Mouse (Mus musculus) kidney, postnatal 0 days (tissue): ENCODE measurements around the gene Prkar1a. TPM values are rescaled to one million over a fixed set of nuclear protein-coding genes. Genes with fewer than 3 reads are reported as not detected.
A peak's percentile ranks its signal among the peaks of the same experiment; 100 is the strongest.

Source experiments
- ATAC-seq: fragments of 200-750 bp; cut with Nextera tagmentation; replicated peaks from 2 replicates; pipeline ENCODE4 v1.8.0; 2017; ENCODE audit warnings: low read depth, moderate number of reproducible peaks, moderate TSS enrichment, moderate library complexity; ENCODE audit not compliant: low FRiP score
- DNase-seq: peaks from one replicate; pipeline ENCODE4 v3.0.0-alpha.2; 2016; ENCODE audit warnings: low spot score
- H3K27ac ChIP-seq: fragments of 300-500 bp; sonication (generic); 2 replicates; pipeline ENCODE4 v1.5.1; 2014; ENCODE audit warnings: mild to moderate bottlenecking
- H3K27me3 ChIP-seq: fragments of 300-500 bp; sonication (generic); 2 replicates; pipeline ENCODE4 v1.6.1; 2014; ENCODE audit warnings: low read length, mixed read lengths; ENCODE audit not compliant: insufficient read depth
- H3K36me3 ChIP-seq: fragments of 300-500 bp; sonication (generic); 2 replicates; pipeline ENCODE4 v1.6.1; 2014; ENCODE audit warnings: low read length, mixed read lengths; ENCODE audit not compliant: insufficient read depth
- H3K4me1 ChIP-seq: fragments of 300-500 bp; sonication (generic); replicated peaks from 2 replicates; pipeline ENCODE4 v1.6.1; 2014; ENCODE audit warnings: antibody characterized with exemption, low read length, mixed read lengths; ENCODE audit not compliant: insufficient read depth
- H3K4me2 ChIP-seq: fragments of 300-500 bp; sonication (generic); 2 replicates; pipeline ENCODE4 v1.6.1; 2014; ENCODE audit warnings: mild to moderate bottlenecking, low read length, moderate library complexity, mixed read lengths
- H3K4me3 ChIP-seq: fragments of 300-500 bp; sonication (generic); replicated peaks from 2 replicates; pipeline ENCODE4 v1.5.1; 2014; ENCODE audit warnings: low read depth, low read length
- H3K9ac ChIP-seq: fragments of 300-500 bp; sonication (generic); 2 replicates; pipeline ENCODE4 v1.6.1; 2014; ENCODE audit warnings: low read depth, low read length
- H3K9me3 ChIP-seq: fragments of 300-500 bp; sonication (generic); replicated peaks from 2 replicates; pipeline ENCODE4 v1.6.1; 2016; ENCODE audit warnings: low read length, inconsistent platforms, mixed read lengths
- CTCF ChIP-seq: IDR thresholded peaks from 2 replicates; pipeline ENCODE4 v1.5.1; 2016; ENCODE audit warnings: antibody characterized with exemption, low read depth, mild to moderate bottlenecking, moderate library complexity
- WGBS: fragments of 180-500 bp; shearing (Covaris S2); extraction: QIAGEN DNeasy Blood & Tissue Kit; methylation state at CpG from one replicate; pipeline ENCODE4 v1.1.7; 2014; 5-methylcytosine and 5-hydroxymethylcytosine counted together
- polyA plus RNA-seq: library from polyadenylated mRNA; unstranded; fragments of >200 nt; fragmentation: Nextera tagmentation; extraction: Ambion mirVana; gene quantifications from 2 replicates; pipeline ENCODE4 v1.2.1, GENCODE M21; 2015

Gene Prkar1a
- polyA plus RNA-seq, 1 experiment from 2014 or later = 340 TPM

DNA sequence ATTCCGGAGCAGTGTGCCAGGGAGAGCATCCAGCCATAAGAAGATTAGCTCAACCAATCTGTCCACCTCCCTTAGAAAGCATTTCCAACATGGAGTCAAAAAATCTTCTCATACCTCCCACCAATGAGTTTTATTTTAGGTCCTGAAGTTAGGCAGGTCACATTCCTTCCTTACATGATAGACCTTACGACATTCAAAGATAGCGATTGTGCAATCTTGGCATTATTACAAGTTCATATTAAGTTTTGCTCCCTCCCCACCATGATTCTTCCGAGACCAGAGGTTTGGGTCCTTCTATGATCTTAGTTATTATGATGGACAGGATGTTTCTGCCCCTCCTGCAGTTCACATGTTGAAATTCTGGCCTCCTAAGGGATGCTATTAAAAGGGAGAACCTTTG lies 40.3 kb downstream of the Prkar1a start:
- no peak for TF ChIP-seq CTCF
- Histone ChIP-seq H3K36me3 (no peaks in the 10 kb centered on the region), H3K4me3 (no peak overlapping the region), H3K9me3 (no peaks in the 10 kb centered on the region), H3K27me3 (no peaks in the 10 kb centered on the region), H3K4me1 (no peaks in the 10 kb centered on the region), H3K9ac (no peak overlapping the region), H3K27ac (no peak overlapping the region), H3K4me2 (no peak overlapping the region)
- WGBS = 84% methylated on average over 4 of the region's 4 CpGs
- ATAC-seq = no peak
- no peak for DNase-seq

GRCm38 (mm10) chr11:109692737-109693136 lies 43.5 kb downstream of the Prkar1a start:
- 4% methylated on average over 3 of the region's 3 CpGs for WGBS
- DNase-seq (peak; percentile 42), ATAC-seq (no peak)
- no peak overlapping the region for H3K27ac ChIP-seq
- no peak overlapping the region for H3K4me3 ChIP-seq
- H3K9me3 ChIP-seq = no peaks in the 10 kb centered on the region
- H3K27me3 ChIP-seq = no peaks in the 10 kb centered on the region
- no peak overlapping the region for H3K4me2 ChIP-seq
- no peaks in the 10 kb centered on the region for H3K36me3 ChIP-seq
- TF ChIP-seq CTCF = no peak
- H3K9ac ChIP-seq = no peak overlapping the region
- no peaks in the 10 kb centered on the region for H3K4me1 ChIP-seq

GRCm38 (mm10) chr11:109696519-109696918 lies 47.3 kb downstream of the Prkar1a start:
- Histone ChIP-seq H3K4me3 (no peak overlapping the region), H3K4me2 (no peak overlapping the region), H3K9ac (no peak overlapping the region), H3K9me3 (no peaks in the 10 kb centered on the region), H3K36me3 (no peaks in the 10 kb centered on the region), H3K4me1 (no peaks in the 10 kb centered on the region), H3K27ac (no peak overlapping the region), H3K27me3 (no peaks in the 10 kb centered on the region)
- no peak for TF ChIP-seq CTCF
- DNase-seq = no peak
- ATAC-seq = no peak
- WGBS = 83% methylated on average over 4 of the region's 4 CpGs

GRCm38 (mm10) chr11:109697089-109697643 lies 48.0 kb downstream of the Prkar1a start:
- WGBS = 90% methylated on average over 5 of the region's 5 CpGs
- ATAC-seq (no peak), DNase-seq (no peak)
- Histone ChIP-seq H3K9me3 (no peaks in the 10 kb centered on the region), H3K4me2 (no peak overlapping the region), H3K27ac (no peak overlapping the region), H3K4me1 (0 out of 2 replicates have a peak, but pooled peaks cover 3% of the 10 kb centered on the region), H3K27me3 (no peaks in the 10 kb centered on the region), H3K36me3 (no peaks in the 10 kb centered on the region), H3K9ac (no peak overlapping the region), H3K4me3 (no peak overlapping the region)
- TF ChIP-seq CTCF = no peak

- no peak overlapping the region for H3K27ac ChIP-seq
- H3K4me3 ChIP-seq = no peak overlapping the region
- H3K9me3 ChIP-seq = no peaks in the 10 kb centered on the region
- TF ChIP-seq CTCF = no peak
- H3K9ac ChIP-seq = no peak overlapping the region
- no peak for DNase-seq
- 83% methylated on average over 10 of the region's 10 CpGs for WGBS
- 0 out of 2 replicates have a peak, but pooled peaks cover 6% of the 10 kb centered on the region for H3K4me1 ChIP-seq
- H3K27me3 ChIP-seq = no peaks in the 10 kb centered on the region
- H3K4me2 ChIP-seq = no peak overlapping the region
- no peaks in the 10 kb centered on the region for H3K36me3 ChIP-seq
- ATAC-seq = no peak
Measured at GRCm38 (mm10) chr11:109698740-109699139, 49.5 kb downstream of the Prkar1a start.

DNA sequence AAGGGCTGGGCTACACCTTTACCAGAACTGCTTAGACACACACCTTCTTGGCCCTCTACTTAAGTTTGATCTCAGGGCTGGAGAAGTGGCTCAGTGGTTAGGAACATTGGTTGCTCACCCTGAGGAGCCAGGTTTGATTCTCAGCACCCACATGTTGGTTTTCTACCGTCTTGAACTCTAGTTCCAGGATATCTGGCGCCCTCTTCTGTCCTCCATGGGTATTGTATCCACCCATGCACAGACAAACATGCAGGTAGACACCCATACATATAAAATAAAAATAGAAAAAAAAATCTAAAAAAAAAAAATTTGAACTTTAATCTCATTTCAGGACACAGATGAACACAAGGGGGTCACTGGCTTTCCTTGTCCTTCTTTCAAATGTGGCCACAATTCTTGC lies 50.6 kb downstream of the Prkar1a start:
- H3K36me3 ChIP-seq = no peaks in the 10 kb centered on the region
- no peaks in the 10 kb centered on the region for H3K9me3 ChIP-seq
- no peak overlapping the region for H3K4me3 ChIP-seq
- ATAC-seq (no peak), DNase-seq (no peak)
- H3K27ac ChIP-seq = no peak overlapping the region
- H3K4me1 ChIP-seq = peaks cover 15% of the 10 kb centered on the region; the same call in 1 of the 2 replicates
- WGBS = 80% methylated on average over 2 of the region's 2 CpGs
- TF ChIP-seq CTCF = 0 out of 2 replicates have a peak, but pooled peaks have one; percentile 10
- H3K27me3 ChIP-seq = no peaks in the 10 kb centered on the region
- no peak overlapping the region for H3K4me2 ChIP-seq
- H3K9ac ChIP-seq = no peak overlapping the region

DNA sequence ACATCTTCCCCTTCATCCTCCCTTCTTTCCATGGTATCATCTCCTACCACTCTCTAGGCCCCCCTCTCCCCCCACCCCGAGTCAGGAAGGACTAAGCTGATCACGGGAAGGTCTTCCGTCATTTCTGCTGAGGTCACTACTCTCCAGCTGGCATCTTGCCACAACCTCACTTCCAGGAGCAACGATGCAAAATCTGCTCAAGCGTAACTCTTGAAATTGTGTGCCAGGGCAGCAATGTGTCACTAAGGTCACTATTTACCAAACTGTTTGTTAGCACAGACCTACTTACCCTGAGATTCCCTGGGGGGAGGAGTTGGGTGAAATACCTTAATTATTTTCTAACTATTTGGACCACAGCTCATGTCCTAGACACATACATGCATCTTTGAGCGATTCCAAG lies 51.6 kb downstream of the Prkar1a start:
- Histone ChIP-seq H3K9me3 (no peaks in the 10 kb centered on the region), H3K4me1 (peaks cover 15% of the 10 kb centered on the region; the same call in 1 of the 2 replicates), H3K27ac (no peak overlapping the region), H3K9ac (no peak overlapping the region), H3K27me3 (no peaks in the 10 kb centered on the region), H3K36me3 (no peaks in the 10 kb centered on the region), H3K4me3 (no peak overlapping the region), H3K4me2 (no peak overlapping the region)
- DNase-seq = peak; percentile 47
- WGBS = 33% methylated on average over 6 of the region's 6 CpGs
- peak; percentile 53; the same call in 1 of the 2 replicates for ATAC-seq
- no peak for TF ChIP-seq CTCF
